Mouse (Mus musculus) limb, embryonic 15.5 days (tissue): ENCODE data around the gene Ramp1. TPM values are rescaled to one million over a fixed set of nuclear protein-coding genes. Genes with fewer than 3 reads are reported as not detected.

Experiments used
- ATAC-seq: fragments of 200-750 bp; cut with Nextera tagmentation; 2 replicates; pipeline ENCODE4 v1.8.0; 2017; ENCODE audit warnings: low read depth, moderate TSS enrichment; ENCODE audit not compliant: insufficient number of reproducible peaks, low FRiP score, low TSS enrichment
- H3K27ac ChIP-seq: fragments of 300-500 bp; sonication (generic); 2 replicates; pipeline ENCODE4 v1.5.1; 2015; ENCODE audit warnings: moderate library complexity, mild to moderate bottlenecking, inconsistent platforms
- H3K27me3 ChIP-seq: fragments of 300-500 bp; sonication (generic); 2 replicates; pipeline ENCODE4 v1.6.1; 2015; ENCODE audit warnings: inconsistent platforms
- H3K36me3 ChIP-seq: fragments of 300-500 bp; sonication (generic); 2 replicates; pipeline ENCODE4 v1.6.1; 2015; ENCODE audit warnings: inconsistent platforms
- H3K4me1 ChIP-seq: fragments of 300-500 bp; sonication (generic); 2 replicates; pipeline ENCODE4 v1.6.1; 2015; ENCODE audit warnings: inconsistent platforms
- H3K4me2 ChIP-seq: fragments of 300-500 bp; sonication (generic); 2 replicates; pipeline ENCODE4 v1.6.1; 2015; ENCODE audit warnings: mild to moderate bottlenecking, inconsistent platforms
- H3K4me3 ChIP-seq: fragments of 300-500 bp; sonication (generic); 2 replicates; pipeline ENCODE4 v1.5.1; 2015; ENCODE audit warnings: mild to moderate bottlenecking, inconsistent platforms
- H3K9ac ChIP-seq: fragments of 300-500 bp; sonication (generic); 2 replicates; pipeline ENCODE4 v1.6.1; 2015; ENCODE audit warnings: inconsistent platforms
- H3K9me3 ChIP-seq: fragments of 300-500 bp; sonication (generic); 2 replicates; pipeline ENCODE4 v1.6.1; 2016; ENCODE audit warnings: inconsistent platforms
- WGBS: fragments of 180-500 bp; shearing (Covaris S2); methylation state at CpG from one replicate; pipeline ENCODE4 v1.1.7; 2015; 5-methylcytosine and 5-hydroxymethylcytosine counted together
- polyA plus RNA-seq: library from polyadenylated mRNA; unstranded; fragments of >200 nt; fragmentation: Nextera tagmentation; extraction: Ambion mirVana; gene quantifications from 2 replicates; pipeline ENCODE4 v1.2.1, GENCODE M21; 2015

The Ramp1 gene
- polyA plus RNA-seq, 1 experiment from 2014 or later, result 9.6 TPM

DNA sequence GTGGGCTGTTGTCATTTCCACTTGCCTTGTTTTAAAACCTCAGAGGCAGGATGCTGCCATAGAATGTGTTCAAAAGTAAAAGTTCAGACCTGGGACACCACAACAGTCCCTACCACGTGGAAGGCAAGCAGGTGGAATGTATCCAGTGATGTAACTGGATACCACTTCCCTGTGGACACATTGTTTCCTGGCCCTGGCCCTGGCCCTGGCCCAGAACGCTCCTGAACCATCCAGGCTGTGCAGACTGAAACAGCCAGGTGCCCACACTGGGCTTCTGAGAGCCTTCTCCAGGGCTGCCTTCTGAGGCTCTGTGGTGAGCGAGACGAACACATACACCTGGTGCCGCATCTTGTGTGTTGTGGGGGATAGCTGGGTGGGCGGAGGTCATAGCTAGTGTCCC is 26.0 kb downstream of the Ramp1 start:
- ATAC-seq, result no peak
- Histone ChIP-seq H3K36me3 (no peaks in the 10 kb centered on the region), H3K4me2 (no peak overlapping the region), H3K27me3 (no peaks in the 10 kb centered on the region), H3K9ac (no peak overlapping the region), H3K4me1 (peaks cover 30% of the 10 kb centered on the region), H3K9me3 (no peaks in the 10 kb centered on the region), H3K4me3 (no peak overlapping the region), H3K27ac (no peak overlapping the region)
- WGBS, result 73% methylated on average over 6 of the region's 6 CpGs

DNA sequence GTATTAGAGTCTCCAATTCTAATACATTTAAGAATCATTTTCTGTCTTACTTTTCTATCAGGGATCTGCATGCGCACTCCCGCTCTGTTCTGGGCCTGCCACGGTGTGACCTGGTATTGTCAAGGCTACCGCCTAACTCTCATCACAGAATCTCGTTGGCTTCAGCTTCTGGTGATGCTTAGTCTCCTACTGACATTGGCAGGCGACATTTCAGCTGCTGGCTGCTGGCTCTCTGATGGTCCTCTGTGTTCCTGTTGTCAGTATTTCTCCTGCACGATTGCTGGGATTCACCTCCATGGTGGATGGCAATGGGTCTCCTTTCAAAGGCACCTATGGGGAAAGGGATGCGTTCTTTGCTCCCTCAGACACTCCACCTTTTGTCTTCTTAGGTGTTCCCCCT is 26.7 kb downstream of the Ramp1 start:
- Histone ChIP-seq H3K4me1 (peaks cover 30% of the 10 kb centered on the region), H3K36me3 (no peaks in the 10 kb centered on the region), H3K27me3 (no peaks in the 10 kb centered on the region), H3K9me3 (no peaks in the 10 kb centered on the region), H3K27ac (no peak overlapping the region), H3K4me2 (no peak overlapping the region), H3K4me3 (no peak overlapping the region), H3K9ac (no peak overlapping the region)
- WGBS, result 78% methylated on average over 8 of the region's 8 CpGs
- ATAC-seq, result no peak

DNA sequence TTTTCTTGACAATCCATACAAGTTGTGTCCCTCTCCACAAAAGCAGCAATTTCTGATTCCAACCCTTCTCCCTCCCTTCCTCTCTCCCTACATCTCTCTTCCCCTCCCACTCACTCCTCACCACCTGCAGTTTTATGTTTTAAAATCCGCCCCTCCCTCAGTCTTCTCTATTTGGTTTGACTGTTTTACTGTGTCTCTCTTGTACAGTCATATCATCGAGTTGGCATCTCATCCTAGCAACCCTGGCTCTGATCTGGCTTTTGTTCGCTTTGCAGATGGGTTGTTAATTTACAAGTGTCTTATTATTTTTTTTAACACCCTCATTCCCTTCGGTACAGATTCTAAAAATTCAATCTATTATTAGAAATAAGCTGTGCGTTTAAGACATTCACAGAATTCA is 27.3 kb downstream of the Ramp1 start:
- no peak overlapping the region for H3K9ac ChIP-seq
- H3K4me2 ChIP-seq, result no peak overlapping the region
- no peak overlapping the region for H3K27ac ChIP-seq
- H3K4me1 ChIP-seq, result peaks cover 30% of the 10 kb centered on the region
- H3K4me3 ChIP-seq, result no peak overlapping the region
- no peaks in the 10 kb centered on the region for H3K36me3 ChIP-seq
- 51% methylated on average over 5 of the region's 5 CpGs for WGBS
- ATAC-seq, result no peak
- H3K9me3 ChIP-seq, result no peaks in the 10 kb centered on the region
- no peaks in the 10 kb centered on the region for H3K27me3 ChIP-seq

DNA sequence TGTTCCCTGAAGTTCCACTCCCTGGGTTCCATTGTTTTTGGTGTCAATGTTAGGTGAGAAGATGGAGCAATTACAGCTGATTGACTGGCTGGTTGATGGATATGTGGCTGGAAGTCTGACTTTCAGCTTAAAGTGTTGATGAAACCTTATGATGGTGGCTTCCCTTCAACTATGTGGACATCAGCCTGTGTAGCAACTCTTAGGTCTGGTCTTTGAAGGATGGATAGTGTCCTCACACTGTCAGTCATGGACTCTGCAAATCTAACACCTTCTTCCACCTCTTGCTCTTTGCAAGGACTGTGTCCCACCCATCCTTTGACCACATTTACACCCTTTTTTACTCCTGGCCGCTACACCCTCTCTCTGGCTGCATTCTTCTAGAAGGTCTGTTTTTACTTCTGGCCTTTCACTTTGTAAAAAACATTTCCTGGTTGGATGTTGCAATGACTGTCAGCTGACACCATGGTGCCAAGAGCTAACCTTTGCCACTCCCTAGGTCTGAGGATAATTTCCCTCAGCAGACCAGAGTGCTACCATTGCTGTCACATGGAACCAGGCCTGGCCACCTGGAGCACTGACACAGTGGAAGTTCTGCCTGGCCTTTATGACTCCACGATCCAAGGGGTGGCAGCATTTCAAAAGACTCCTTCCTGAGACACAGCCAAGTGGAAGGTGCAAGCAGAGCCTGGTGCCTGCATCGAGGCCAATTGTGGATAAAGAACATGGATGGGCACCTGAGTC is 27.9 kb downstream of the Ramp1 start:
- no peak overlapping the region for H3K4me3 ChIP-seq
- no peak overlapping the region for H3K27ac ChIP-seq
- no peaks in the 10 kb centered on the region for H3K36me3 ChIP-seq
- no peak overlapping the region for H3K4me2 ChIP-seq
- 55% methylated on average over 3 of the region's 3 CpGs for WGBS
- H3K4me1 ChIP-seq, result peaks cover 35% of the 10 kb centered on the region
- no peak overlapping the region for H3K9ac ChIP-seq
- H3K27me3 ChIP-seq, result no peaks in the 10 kb centered on the region
- no peaks in the 10 kb centered on the region for H3K9me3 ChIP-seq
- no peak for ATAC-seq

DNA sequence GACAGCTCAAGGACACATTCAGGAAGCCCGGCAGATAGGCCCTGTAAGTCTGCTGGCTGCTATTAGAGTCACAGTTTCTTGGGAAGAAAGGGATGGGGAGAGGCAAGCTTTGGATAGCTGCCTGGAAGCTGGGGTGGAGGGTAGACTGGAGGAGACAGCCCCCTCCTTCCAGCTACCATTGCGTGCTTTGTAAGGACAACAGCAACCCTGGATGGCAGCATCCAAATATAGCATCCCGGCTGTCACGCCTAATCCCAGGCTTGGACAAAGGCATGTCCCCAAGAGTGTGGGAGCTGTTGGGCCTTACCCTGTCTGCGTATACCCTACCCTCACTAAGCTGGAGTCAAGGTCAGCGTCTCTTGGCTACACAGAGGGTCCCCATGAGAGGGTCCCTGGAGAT is 29.7 kb downstream of the Ramp1 start:
- peak; percentile 68 for ATAC-seq
- H3K9ac ChIP-seq, result no peak overlapping the region

DNA sequence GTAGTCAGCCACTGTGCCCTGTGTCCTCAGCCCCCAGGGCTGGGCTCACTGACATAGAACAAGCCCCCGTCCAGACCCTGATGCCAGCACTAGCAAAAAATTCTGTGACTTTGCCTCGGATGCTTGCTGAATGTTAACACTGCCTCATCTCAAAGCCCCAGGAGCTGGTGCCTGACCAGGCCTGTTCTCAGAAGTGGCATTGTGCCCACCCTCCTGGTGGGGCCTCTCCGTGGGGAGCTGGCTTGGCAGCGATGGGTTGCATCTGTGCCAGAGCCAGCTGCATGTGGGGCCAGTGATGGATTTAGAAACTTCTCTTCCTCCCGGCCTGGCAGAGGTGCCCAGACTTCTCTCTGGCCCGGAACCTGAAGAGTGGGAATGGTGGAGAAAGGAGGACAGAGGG is 30.2 kb downstream of the Ramp1 start:
- no peak overlapping the region for H3K9ac ChIP-seq
- ATAC-seq, result no peak
- H3K4me3 ChIP-seq, result no peak overlapping the region
- no peaks in the 10 kb centered on the region for H3K36me3 ChIP-seq
- H3K27me3 ChIP-seq, result no peaks in the 10 kb centered on the region
- H3K27ac ChIP-seq, result peak overlapping the region; percentile 35
- no peak overlapping the region for H3K4me2 ChIP-seq
- H3K9me3 ChIP-seq, result no peaks in the 10 kb centered on the region
- WGBS, result 50% methylated on average over 6 of the region's 6 CpGs
- peaks cover 35% of the 10 kb centered on the region for H3K4me1 ChIP-seq

More for the DNA sequence above, 29.7 kb downstream of the Ramp1 start:
- H3K27ac ChIP-seq, result peak overlapping the region; percentile 35
- H3K4me2 ChIP-seq, result no peak overlapping the region
- peaks cover 35% of the 10 kb centered on the region for H3K4me1 ChIP-seq
- no peaks in the 10 kb centered on the region for H3K27me3 ChIP-seq
- H3K4me3 ChIP-seq, result no peak overlapping the region
- H3K9me3 ChIP-seq, result no peaks in the 10 kb centered on the region
- H3K36me3 ChIP-seq, result no peaks in the 10 kb centered on the region
- 75% methylated on average over 6 of the region's 6 CpGs for WGBS

DNA sequence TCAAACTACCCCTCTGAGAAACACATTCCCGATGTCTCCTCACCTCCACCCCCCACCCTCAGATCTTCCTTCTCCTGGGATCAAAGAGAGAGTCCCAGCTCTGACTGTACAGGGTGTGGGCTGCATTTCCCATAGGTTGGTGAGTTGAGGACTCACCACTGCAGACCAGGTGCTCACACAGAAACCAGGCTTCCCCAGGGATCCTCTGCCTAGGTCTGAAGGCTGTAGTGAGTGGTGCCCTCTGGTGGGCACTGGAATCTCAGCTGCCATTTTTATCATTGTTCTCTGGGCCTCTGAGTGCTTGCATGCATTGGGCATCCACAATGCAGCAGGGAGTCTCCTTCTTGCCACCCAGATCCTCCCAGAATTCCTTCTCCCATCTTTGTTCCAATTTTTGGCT is 31.5 kb downstream of the Ramp1 start:
- Histone ChIP-seq H3K4me3 (no peak overlapping the region), H3K4me1 (peaks cover 35% of the 10 kb centered on the region), H3K27ac (no peak overlapping the region), H3K9ac (no peak overlapping the region), H3K9me3 (no peaks in the 10 kb centered on the region), H3K4me2 (no peak overlapping the region), H3K36me3 (no peaks in the 10 kb centered on the region), H3K27me3 (no peaks in the 10 kb centered on the region)
- ATAC-seq, result no peak
- WGBS, result 40% methylated on average over 1 of the region's 1 CpGs

DNA sequence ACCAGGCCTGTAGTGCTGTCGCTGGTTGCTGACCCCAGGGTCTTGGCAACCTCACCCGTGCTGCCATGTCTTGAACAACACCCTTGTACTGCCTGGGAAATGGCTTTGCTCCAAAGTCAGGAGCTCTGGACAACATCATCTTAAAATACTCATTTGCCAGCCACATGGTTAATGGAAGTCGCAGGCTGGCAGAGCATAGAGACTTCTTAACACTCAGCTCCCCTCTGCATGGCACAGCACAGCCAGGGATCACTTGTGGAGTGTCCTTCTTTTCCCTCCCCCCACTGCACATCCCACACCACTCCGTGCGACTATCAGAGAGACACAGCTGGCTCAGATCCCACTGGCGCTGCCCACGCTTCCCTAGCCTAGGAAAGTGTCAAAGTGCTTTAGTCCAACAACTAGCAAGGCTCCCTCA is 32.0 kb downstream of the Ramp1 start:
- WGBS, result 67% methylated on average over 7 of the region's 7 CpGs
- Histone ChIP-seq H3K9ac (no peak overlapping the region), H3K4me3 (no peak overlapping the region), H3K4me1 (peaks cover 35% of the 10 kb centered on the region), H3K27ac (no peak overlapping the region), H3K9me3 (no peaks in the 10 kb centered on the region), H3K4me2 (no peak overlapping the region), H3K27me3 (no peaks in the 10 kb centered on the region), H3K36me3 (no peaks in the 10 kb centered on the region)
- no peak for ATAC-seq

DNA sequence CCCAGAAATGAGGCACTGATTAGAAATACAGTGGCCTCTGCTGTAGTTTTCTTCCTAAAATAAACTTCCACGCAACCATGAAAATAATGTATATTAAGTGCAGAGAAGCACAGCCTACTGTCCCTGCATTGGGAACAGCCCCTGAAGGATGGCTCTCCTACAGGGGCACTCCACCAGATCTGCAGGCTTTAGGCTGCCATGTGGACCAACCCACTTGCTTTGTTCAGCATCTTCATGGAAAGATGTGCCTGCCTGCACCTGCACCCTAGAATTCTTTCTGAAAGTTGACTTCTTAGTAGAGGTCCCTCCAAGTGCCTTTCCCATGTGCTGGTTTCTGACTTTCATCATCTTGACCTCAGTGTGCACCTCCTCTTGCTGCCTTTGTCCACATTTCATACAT is 35.6 kb downstream of the Ramp1 start:
- H3K27me3 ChIP-seq, result no peaks in the 10 kb centered on the region
- H3K27ac ChIP-seq, result no peak overlapping the region
- H3K9me3 ChIP-seq, result no peaks in the 10 kb centered on the region
- ATAC-seq, result no peak
- H3K4me1 ChIP-seq, result peaks cover 16% of the 10 kb centered on the region
- H3K4me3 ChIP-seq, result no peak overlapping the region
- no peaks in the 10 kb centered on the region for H3K36me3 ChIP-seq
- WGBS, result 93% methylated on average over 1 of the region's 1 CpGs
- H3K4me2 ChIP-seq, result no peak overlapping the region
- no peak overlapping the region for H3K9ac ChIP-seq

DNA sequence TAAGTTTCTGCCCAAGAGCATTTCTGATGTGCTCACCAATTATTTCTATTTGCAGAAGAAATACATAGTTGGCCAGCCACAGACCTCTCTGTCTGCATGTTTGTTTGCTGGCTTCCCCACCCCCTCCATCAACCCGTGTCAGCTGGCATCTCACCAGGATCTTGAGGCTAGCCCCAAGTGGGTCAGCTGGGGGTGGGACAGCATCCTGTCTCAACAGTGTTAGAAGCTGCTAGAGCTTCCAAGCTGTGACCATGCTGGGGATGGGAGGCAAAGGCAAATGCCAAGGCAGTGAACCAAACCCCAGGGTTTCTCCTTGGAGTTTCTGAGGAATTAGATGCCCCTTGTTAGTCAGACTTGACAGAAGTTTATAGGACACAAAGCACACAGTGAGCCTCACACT is 36.4 kb downstream of the Ramp1 start:
- 30% methylated on average over 1 of the region's 1 CpGs for WGBS
- H3K9ac ChIP-seq, result no peak overlapping the region
- H3K9me3 ChIP-seq, result no peaks in the 10 kb centered on the region
- no peak for ATAC-seq
- H3K36me3 ChIP-seq, result no peaks in the 10 kb centered on the region
- H3K27me3 ChIP-seq, result no peaks in the 10 kb centered on the region
- H3K27ac ChIP-seq, result no peak overlapping the region
- peaks cover 9% of the 10 kb centered on the region; the same call in 1 of the 2 replicates for H3K4me1 ChIP-seq
- no peak overlapping the region for H3K4me2 ChIP-seq
- no peak overlapping the region for H3K4me3 ChIP-seq

DNA sequence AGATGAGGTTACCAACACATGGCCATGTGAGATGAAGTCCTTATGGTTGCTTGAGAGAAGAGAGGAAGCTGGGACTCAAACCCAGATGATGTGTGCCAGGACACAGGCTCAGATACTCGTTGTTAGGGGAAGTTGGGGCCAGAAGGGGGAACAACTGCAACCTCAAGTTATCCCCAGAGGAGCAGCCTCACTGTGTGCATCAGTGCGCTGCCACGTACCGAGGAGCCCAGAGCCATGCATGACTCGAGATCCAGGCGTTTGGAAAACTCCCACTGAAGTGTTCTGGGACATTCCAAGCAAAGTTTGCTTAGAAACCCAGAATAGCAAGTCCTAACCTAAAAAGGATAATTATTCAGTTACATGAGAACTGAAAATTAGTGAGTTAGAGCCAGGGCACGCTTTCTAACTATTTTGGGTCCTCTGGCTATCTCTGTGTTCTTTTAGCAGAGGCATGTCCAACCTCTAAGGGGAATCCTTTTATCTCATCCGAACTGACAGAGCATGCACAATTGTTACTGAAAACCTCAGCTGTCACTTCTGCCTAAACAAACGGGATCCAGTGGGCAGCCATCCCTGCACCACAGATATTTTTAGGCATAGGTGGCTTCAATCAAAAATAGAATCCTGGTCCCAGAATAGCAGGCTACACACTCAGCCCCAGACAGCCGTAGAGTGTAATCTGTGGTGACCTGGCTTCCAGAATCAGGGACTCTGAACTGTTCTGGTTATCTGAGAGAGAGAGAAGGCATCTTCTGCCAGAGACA is 37.1 kb downstream of the Ramp1 start:
- no peaks in the 10 kb centered on the region for H3K9me3 ChIP-seq
- H3K27ac ChIP-seq, result no peak overlapping the region; the same call in 1 of the 2 replicates
- no peak overlapping the region for H3K9ac ChIP-seq
- no peaks in the 10 kb centered on the region for H3K36me3 ChIP-seq
- no peak for ATAC-seq
- H3K4me2 ChIP-seq, result no peak overlapping the region
- H3K27me3 ChIP-seq, result no peaks in the 10 kb centered on the region
- 54% methylated on average over 10 of the region's 10 CpGs for WGBS
- H3K4me1 ChIP-seq, result peaks cover 5% of the 10 kb centered on the region; the same call in 1 of the 2 replicates
- H3K4me3 ChIP-seq, result no peak overlapping the region

DNA sequence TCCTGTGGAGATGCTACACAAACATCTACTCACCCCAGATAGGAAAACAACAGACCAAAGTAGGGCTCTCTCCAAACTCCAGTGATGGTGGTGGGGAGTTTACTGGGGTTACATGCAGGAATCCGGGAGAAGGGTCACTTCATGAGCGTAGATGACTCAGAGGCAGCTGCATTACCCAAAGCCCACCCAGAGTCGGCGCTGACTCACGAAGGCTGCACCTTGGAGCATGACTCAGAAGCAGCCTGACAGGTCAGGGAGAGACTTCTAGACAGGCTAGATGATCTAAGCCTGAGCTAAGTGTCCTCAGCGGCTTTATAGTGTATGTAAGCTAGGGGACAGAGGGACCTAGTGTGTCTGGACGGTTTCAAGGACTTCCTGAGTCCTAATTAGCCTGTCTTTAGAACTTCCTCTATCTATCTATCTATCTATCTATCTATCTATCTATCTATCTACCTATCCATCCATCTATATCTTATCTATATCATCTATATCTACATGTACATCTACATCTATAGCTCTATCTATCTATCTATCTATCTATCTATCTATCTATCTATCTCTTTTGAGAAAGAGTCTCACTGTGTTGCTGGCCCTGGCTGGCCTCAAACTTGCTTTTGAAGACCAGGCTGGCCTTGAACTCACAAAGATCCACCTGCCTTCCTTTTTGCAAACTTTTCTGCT is 40.2 kb downstream of the Ramp1 start:
- no peak overlapping the region for H3K9ac ChIP-seq
- no peak overlapping the region for H3K4me2 ChIP-seq
- no peak overlapping the region for H3K27ac ChIP-seq
- no peaks in the 10 kb centered on the region for H3K36me3 ChIP-seq
- no peaks in the 10 kb centered on the region for H3K9me3 ChIP-seq
- no peaks in the 10 kb centered on the region for H3K4me1 ChIP-seq
- WGBS, result 81% methylated on average over 7 of the region's 7 CpGs
- H3K4me3 ChIP-seq, result no peak overlapping the region
- H3K27me3 ChIP-seq, result no peaks in the 10 kb centered on the region
- ATAC-seq, result no peak
